Mouse (Mus musculus): ENCODE measurements around the gene Rab22a. TPM values are rescaled to one million over a fixed set of nuclear protein-coding genes. Genes with fewer than 3 reads are reported as not detected.
"Not testable (repeated sequence)": the region's sequence is repeated elsewhere in the genome, so short reads cannot be mapped to it uniquely, and the experiment has no call there.

Gene Rab22a
- polyA plus RNA-seq, 1 experiment from 2014 or later, result 36.8 TPM

DNA sequence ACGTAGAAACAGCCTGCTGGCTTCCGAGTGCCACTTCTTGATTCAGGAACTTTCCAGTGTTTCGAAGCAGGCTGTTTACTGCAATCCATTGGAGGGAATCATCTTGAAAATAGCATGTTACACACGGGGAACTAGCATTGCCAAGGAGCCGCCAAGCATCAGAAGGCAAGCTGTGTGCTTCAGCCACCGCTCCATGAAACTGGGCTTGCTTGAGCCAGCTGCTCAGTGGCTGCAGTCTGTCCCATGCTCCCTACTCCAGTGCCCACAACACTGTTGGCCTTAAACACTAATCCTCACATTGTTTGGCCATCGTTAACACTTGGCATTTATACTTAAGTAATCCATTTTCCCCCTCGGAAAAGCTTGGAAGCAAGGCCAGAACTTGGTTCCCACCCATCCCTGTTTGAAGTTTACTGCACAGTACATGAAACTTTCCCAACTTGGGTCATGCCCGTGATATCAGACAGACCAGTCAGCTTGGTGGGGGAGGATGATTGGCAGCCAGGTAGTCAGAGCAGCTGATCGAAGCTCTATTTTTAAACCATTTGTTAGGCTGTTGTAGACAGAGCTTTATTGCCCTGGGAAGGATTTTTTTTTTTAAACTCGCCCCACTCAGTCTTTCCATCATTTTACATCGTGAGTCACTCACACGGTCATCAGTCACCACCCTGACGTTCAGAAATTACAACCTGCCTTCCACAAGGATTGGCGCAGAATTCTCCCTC lies 46.4 kb downstream of the Rab22a start:
- Histone ChIP-seq H3K4me1 (replicated peaks) (peaks cover 40% of the 10 kb centered on the region), H3K4me2 (no peak overlapping the region), H3K27me3 (no peaks in the 10 kb centered on the region), H3K27ac (no peak overlapping the region), H3K36me3 (peaks cover 18% of the 10 kb centered on the region), H3K9me3 (no peaks in the 10 kb centered on the region), H3K9ac (no peak overlapping the region), H3K4me3 (no peak overlapping the region)
- ATAC-seq (ENCODE audit: low FRiP score), result no peak
- WGBS, result 78% methylated on average over 15 of the region's 15 CpGs

- not testable (repeated sequence) for ATAC-seq (ENCODE audit: low FRiP score); H3K9me3 ChIP-seq
- peaks cover 12% of the 10 kb centered on the region; the same call in 1 of the 2 replicates for H3K36me3 ChIP-seq
Measured at GRCm38 (mm10) chr2:173707626-173708025, 48.1 kb downstream of the Rab22a start.

DNA sequence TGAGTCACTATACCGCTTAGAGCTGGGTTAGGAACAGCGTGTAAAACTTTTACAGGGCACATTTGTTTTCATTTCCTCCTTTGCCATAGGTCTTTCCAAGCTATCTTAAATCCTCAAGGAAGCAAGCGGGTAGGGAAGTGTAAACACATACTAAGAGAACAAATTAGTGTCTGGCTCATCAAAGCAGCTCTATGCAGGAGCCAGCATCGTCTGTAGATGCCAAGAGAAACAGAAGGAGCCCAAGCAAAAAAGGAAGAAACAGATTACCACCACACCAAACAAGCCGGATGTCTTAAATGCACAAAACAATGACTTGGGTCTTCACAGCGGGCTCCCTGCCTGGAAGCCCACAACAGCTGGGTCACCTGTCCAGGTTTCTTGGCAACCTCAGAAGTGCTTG lies 50.6 kb downstream of the Rab22a start:
- no peak for ATAC-seq (ENCODE audit: low FRiP score)
- Histone ChIP-seq H3K4me3 (no peak overlapping the region), H3K9ac (no peak overlapping the region), H3K36me3 (no peaks in the 10 kb centered on the region), H3K9me3 (no peaks in the 10 kb centered on the region), H3K4me1 (replicated peaks) (peaks cover 42% of the 10 kb centered on the region), H3K4me2 (no peak overlapping the region), H3K27me3 (no peaks in the 10 kb centered on the region), H3K27ac (no peak overlapping the region)
- 85% methylated on average over 6 of the region's 6 CpGs for WGBS

More at GRCm38 (mm10) chr2:173707626-173708025, 48.1 kb downstream of the Rab22a start:
- not testable (repeated sequence) for H3K9ac ChIP-seq, H3K4me3 ChIP-seq, H3K27me3 ChIP-seq, H3K4me2 ChIP-seq, H3K27ac ChIP-seq
- H3K4me1 ChIP-seq (replicated peaks), result peaks cover 34% of the 10 kb centered on the region

- H3K9me3 ChIP-seq, result no peaks in the 10 kb centered on the region
- no peak for ATAC-seq (ENCODE audit: low FRiP score)
- peak overlapping the region; percentile 75 for H3K27ac ChIP-seq
- no peaks in the 10 kb centered on the region for H3K36me3 ChIP-seq
- H3K27me3 ChIP-seq, result no peaks in the 10 kb centered on the region
- 33% methylated on average over 10 of the region's 10 CpGs for WGBS
- H3K4me2 ChIP-seq, result no peak overlapping the region
- H3K9ac ChIP-seq, result no peak overlapping the region
- peaks cover 35% of the 10 kb centered on the region for H3K4me1 ChIP-seq (replicated peaks)
- H3K4me3 ChIP-seq, result no peak overlapping the region
Measured at GRCm38 (mm10) chr2:173712656-173713055, 53.1 kb downstream of the Rab22a start.

DNA sequence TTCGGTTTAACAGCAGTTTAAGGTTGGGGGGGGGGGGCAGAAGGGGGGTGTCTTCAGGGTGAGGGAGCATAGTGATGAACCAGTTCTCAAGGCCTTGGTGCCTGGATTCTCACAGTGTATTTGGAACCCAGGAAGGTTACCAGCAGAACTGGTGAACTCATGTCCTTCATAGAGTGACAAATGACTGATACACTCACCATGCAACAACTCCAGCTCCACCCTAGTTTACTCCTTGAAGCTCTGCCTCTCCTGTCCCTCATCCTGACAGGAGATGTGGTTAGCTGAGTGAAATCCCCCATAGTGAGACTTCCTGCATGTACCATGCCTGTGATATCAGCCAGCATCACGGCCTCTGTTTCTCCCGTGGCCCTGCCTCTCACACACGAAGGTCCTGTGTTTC lies 53.7 kb downstream of the Rab22a start:
- H3K27me3 ChIP-seq, result no peaks in the 10 kb centered on the region
- H3K4me3 ChIP-seq, result no peak overlapping the region
- WGBS, result 72% methylated on average over 4 of the region's 4 CpGs
- no peak overlapping the region for H3K4me2 ChIP-seq
- H3K9ac ChIP-seq, result no peak overlapping the region
- H3K4me1 ChIP-seq (replicated peaks), result peaks cover 35% of the 10 kb centered on the region
- H3K27ac ChIP-seq, result peak overlapping the region; percentile 75
- no peaks in the 10 kb centered on the region for H3K9me3 ChIP-seq
- H3K36me3 ChIP-seq, result no peaks in the 10 kb centered on the region
- no peak for ATAC-seq (ENCODE audit: low FRiP score)

DNA sequence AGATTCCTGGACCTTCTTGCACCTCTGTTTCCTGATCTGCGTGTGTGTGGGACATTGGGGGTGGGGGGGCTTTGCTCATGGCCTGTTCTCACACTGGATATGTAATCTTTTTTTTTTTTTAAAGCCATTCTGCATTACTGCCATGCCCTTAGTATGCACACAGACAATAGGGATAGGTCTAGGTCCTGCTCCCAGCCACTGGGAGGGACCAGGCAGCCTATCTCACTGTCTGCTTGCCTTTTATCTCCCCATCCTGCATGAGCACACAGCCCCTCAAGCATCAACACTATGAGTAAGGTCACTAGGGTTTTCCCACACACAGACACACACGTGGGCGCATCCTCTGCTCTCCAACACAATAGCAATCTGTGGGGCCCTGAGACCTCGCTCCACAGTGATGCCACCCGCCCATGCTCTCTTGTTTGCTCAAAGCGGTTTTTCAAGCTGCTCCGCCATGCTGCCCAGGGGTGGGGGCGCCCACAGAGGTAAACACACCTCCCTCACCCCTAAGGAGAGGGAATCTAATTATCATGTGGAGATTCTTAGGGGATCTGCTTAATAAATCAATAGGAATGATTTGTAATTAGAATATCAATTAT lies 55.2 kb downstream of the Rab22a start:
- WGBS, result 20% methylated on average over 8 of the region's 8 CpGs

GRCm38 (mm10) chr2:173716966-173717365 lies 57.4 kb downstream of the Rab22a start:
- no peaks in the 10 kb centered on the region for H3K9me3 ChIP-seq
- no peaks in the 10 kb centered on the region for H3K27me3 ChIP-seq
- H3K4me2 ChIP-seq, result no peak overlapping the region
- no peak overlapping the region for H3K27ac ChIP-seq
- H3K36me3 ChIP-seq, result no peaks in the 10 kb centered on the region
- no peak overlapping the region for H3K9ac ChIP-seq
- 87% methylated on average over 5 of the region's 5 CpGs for WGBS
- ATAC-seq (ENCODE audit: low FRiP score), result no peak
- no peak overlapping the region for H3K4me3 ChIP-seq
- H3K4me1 ChIP-seq (replicated peaks), result peaks cover 33% of the 10 kb centered on the region

More for the DNA sequence above, 55.2 kb downstream of the Rab22a start:
- Histone ChIP-seq H3K27me3 (no peaks in the 10 kb centered on the region), H3K9ac (peak overlapping the region; percentile 46; the same call in 1 of the 2 replicates), H3K4me1 (replicated peaks) (peaks cover 35% of the 10 kb centered on the region), H3K4me2 (no peak overlapping the region), H3K4me3 (no peak overlapping the region), H3K9me3 (no peaks in the 10 kb centered on the region), H3K36me3 (no peaks in the 10 kb centered on the region), H3K27ac (peak overlapping the region; percentile 75)
- ATAC-seq (ENCODE audit: low FRiP score), result peak; percentile 39; the same call in 1 of the 2 replicates

GRCm38 (mm10) chr2:173719115-173719514 lies 59.6 kb downstream of the Rab22a start, which contains the start of gene 1700010B08Rik:
Gene 1700010B08Rik, plus strand, starts transcription at chr2:173719415.
- H3K4me2 ChIP-seq; H3K27me3 ChIP-seq; H3K9ac ChIP-seq; ATAC-seq (ENCODE audit: low FRiP score); H3K27ac ChIP-seq; H3K9me3 ChIP-seq; H3K4me3 ChIP-seq; H3K36me3 ChIP-seq: not testable (repeated sequence)
- peaks cover 13% of the 10 kb centered on the region for H3K4me1 ChIP-seq (replicated peaks)
- 88% methylated on average over 6 of the region's 7 CpGs for WGBS

DNA sequence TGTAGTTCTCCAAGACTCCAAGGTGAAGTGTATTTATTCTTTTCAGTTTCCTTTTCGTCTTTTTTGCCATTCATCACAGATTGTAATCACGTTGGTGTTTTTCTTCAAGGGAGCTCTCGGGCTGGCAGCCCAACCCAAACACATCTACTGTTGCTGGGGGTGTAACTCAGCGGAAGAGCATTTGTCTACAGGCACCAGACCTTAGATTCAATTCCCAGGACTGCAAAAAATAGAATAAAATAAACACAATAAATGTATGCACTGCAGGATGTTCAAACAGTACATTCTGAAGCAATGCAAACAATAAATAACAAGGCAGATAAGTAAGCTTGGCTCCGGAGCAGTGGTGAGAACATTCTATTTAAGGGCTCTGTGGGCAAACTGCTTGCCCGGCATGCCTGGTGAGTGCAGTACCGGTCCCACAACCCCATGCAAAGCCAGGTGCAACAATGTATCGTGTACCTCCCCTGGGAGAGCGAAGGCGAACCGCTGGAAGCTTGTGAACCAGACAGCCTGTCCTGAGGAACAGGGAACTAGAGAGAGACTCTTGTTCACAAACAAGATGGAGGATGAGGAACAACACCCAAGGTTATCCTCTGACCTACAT lies 62.8 kb downstream of the Rab22a start:
- no peak overlapping the region for H3K9ac ChIP-seq
- no peaks in the 10 kb centered on the region for H3K36me3 ChIP-seq
- WGBS, result 69% methylated on average over 11 of the region's 11 CpGs
- no peak for ATAC-seq (ENCODE audit: low FRiP score)
- H3K4me2 ChIP-seq, result no peak overlapping the region
- H3K9me3 ChIP-seq, result no peaks in the 10 kb centered on the region
- H3K4me3 ChIP-seq, result no peak overlapping the region
- no peaks in the 10 kb centered on the region for H3K27me3 ChIP-seq
- H3K4me1 ChIP-seq (replicated peaks), result peaks cover 4% of the 10 kb centered on the region
- H3K27ac ChIP-seq, result no peak overlapping the region

DNA sequence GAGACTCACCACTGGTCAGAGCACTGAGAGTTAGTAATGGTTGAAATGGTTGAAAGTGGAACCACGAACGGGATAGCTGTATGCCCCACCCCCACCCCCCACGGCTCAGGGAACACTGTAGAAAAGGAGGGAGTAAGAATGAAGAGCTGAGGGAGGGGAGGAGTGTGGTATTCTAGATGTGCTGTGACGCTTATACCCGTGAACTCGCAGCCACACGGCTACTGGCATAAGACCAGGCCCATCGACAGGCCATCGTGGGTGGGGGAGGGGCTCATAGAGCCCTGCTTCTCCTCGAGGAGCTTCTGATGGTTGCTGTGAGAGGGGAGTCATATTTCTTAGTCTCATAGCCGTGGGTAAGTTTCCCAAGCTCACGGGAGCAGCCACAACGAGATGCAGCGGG lies 64.8 kb downstream of the Rab22a start:
- Histone ChIP-seq H3K27ac (no peak overlapping the region), H3K4me1 (replicated peaks) (peaks cover 4% of the 10 kb centered on the region), H3K4me2 (no peak overlapping the region), H3K9ac (no peak overlapping the region), H3K36me3 (no peaks in the 10 kb centered on the region), H3K9me3 (no peaks in the 10 kb centered on the region), H3K4me3 (no peak overlapping the region), H3K27me3 (no peaks in the 10 kb centered on the region)
- ATAC-seq (ENCODE audit: low FRiP score), result peak; percentile 44
- WGBS, result 17% methylated on average over 14 of the region's 14 CpGs

DNA sequence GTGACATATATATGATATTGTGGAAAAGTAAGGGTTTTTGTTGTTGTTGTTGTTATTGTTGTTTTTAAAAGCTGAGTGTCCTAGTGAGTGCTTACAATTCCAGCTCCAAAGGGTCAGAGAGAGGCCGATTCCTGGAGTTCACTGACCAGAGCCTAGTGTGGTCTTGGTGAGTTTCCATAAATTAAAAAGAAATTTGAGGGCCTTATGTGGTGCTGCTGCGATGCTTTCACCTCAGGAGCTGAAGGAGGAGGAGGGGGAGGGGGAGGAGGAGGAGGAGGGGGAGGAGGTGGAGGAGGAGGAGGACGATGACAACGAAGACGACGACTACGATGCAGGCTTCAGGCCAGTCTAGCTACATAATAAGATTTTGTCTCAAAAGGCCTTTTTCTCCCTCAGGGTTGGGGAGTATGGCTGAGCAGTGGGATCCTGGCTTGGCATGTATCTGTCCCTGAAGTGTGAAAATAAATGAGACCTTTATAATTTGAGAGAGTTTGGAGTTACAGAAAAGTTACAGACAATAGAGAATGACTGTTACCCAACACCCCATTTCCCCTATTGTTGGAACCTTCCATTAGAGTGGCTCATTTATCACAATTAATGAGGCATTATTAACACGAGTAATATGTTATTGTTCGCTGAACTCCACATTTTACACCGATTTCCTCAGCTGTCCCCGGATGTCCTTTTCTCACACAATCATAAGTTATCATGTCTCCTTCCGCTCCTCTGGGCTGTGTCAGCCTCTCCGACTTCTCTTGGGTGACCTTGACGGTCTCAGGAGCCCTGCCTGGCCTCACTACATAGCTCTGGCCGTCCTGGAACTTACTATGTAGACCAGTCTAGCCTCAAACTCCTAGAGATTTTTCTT lies 65.6 kb downstream of the Rab22a start:
- Histone ChIP-seq H3K4me3 (no peak overlapping the region), H3K4me1 (replicated peaks) (peaks cover 6% of the 10 kb centered on the region), H3K27me3 (no peaks in the 10 kb centered on the region), H3K36me3 (no peaks in the 10 kb centered on the region), H3K4me2 (no peak overlapping the region), H3K9me3 (no peaks in the 10 kb centered on the region), H3K9ac (no peak overlapping the region), H3K27ac (no peak overlapping the region)
- WGBS, result 33% methylated on average over 15 of the region's 15 CpGs
- ATAC-seq (ENCODE audit: low FRiP score), result no peak

DNA sequence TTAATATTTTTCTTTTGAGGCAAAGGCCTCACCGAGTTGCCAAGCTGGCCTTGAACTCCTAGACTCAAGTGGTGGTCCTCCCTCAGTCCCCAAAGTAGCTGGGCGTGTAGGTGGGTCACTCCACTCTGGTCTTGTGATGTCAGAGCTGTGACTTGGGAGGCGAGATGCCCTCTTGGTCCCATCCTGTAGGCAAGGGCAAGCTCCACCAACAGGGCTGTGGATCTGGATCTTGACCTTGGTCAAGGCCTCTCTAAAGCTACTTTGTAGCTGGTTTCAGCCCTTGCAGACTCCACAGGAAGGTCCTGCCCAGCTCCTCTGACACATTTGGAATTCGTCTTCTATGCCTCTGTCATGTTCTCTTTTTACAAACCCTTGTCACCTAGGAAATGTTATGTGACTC lies 66.3 kb downstream of the Rab22a start:
- no peak for ATAC-seq (ENCODE audit: low FRiP score)
- no peaks in the 10 kb centered on the region for H3K9me3 ChIP-seq
- H3K36me3 ChIP-seq, result no peaks in the 10 kb centered on the region
- 78% methylated on average over 4 of the region's 4 CpGs for whole genome bisulfite sequencing
- H3K4me3 ChIP-seq, result no peak overlapping the region
- peaks cover 13% of the 10 kb centered on the region for H3K4me1 ChIP-seq (replicated peaks)
- no peak overlapping the region for H3K27ac ChIP-seq
- H3K9ac ChIP-seq, result no peak overlapping the region
- H3K27me3 ChIP-seq, result no peaks in the 10 kb centered on the region
- no peak overlapping the region for H3K4me2 ChIP-seq

Measured in hindbrain, embryonic 13.5 days (tissue).